8 mouse cellular contexts compared by ENCODE assay signal in the genomic region with DNA sequence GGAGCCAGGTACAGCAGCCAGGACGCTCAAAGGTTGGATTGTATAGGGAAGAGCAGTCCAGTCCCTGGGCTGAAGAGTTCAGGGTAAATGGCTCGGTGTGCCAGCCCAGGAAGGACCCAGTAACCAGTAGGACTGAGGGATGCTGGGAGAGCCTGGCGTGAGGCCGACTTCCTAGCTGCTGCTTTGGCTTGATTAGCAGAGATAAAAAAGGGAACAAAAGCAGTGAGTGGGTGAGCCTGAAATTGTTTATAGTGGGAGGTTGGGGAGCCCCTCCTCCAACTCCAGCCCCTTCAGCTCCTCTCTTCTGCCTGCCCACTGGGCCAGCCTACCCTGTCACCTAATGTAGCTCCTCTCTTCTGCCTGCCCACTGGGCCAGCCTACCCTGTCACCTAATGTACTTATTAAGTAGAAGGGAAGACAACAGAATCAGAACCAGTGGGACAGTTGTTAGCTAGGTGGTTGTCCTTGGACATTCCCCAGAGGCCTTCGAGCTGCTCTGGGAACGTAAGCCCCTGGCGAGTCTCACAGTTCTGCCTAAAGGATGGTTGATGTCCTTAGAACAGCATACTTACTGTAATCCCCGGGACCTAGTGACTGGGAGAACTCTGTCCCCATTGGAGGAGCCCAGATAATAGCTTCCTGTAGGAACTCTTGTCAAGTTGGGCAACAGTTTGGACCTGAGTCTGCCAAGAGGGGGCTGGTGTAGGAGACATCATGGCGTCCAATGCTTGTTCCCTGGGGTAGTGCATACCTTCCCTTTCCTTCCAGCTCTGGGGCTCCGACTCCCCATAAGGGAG. TPM values are rescaled to one million over a fixed set of nuclear protein-coding genes. Genes with fewer than 3 reads are reported as not detected.
A peak's percentile ranks its signal among the peaks of the same experiment; 100 is the strongest.
DNase-seq lines count a peak whose midpoint lies in the region; ATAC-seq lines count a peak whose summit lies in the region.

No protein-coding gene starts in this region.

- no peaks in the 10 kb centered on the region for H3K27me3 ChIP-seq in heart, embryonic 15.5 days

- peaks cover 4% of the 10 kb centered on the region for H3K36me3 ChIP-seq in heart, embryonic 15.5 days

- 0 out of 2 replicates have a peak, but pooled peaks have one; percentile 20 for ATAC-seq in frontal cortex, adult (ENCODE audit: low TSS enrichment)
- ATAC-seq in heart, embryonic 15.5 days (replicated peaks; ENCODE audit: insufficient number of reproducible peaks, insufficient read depth, low FRiP score, low read depth) = peak; percentile 64

- peak overlapping the region; percentile 67 for H3K27ac ChIP-seq in heart, embryonic 15.5 days

- 60% methylated on average over 10 of the region's 10 CpGs for WGBS in heart, embryonic 15.5 days

- no peak overlapping the region for H3K9ac ChIP-seq in heart, embryonic 15.5 days

- H3K4me2 ChIP-seq in heart, embryonic 15.5 days = no peak overlapping the region

- peaks cover 9% of the 10 kb centered on the region for H3K4me1 ChIP-seq in heart, embryonic 15.5 days (replicated peaks)

- no peak overlapping the region for H3K4me3 ChIP-seq in heart, embryonic 15.5 days

- H3K9me3 ChIP-seq in heart, embryonic 15.5 days (replicated peaks) = no peaks in the 10 kb centered on the region

- no peak for DNase-seq in frontal cortex, postnatal 10 days (ENCODE audit: low spot score in 2 of 2)
- DNase-seq in brain, adult 2 months (ENCODE audit: low read depth, low spot score) = peak; percentile 85
- peak; percentile 59 for DNase-seq in lung, postnatal 14 days
- DNase-seq in kidney, adult 9 months = no peak
- no peak for DNase-seq in adipocyte (ENCODE audit: low spot score)
- DNase-seq in Muller cell, postnatal 12 days (ENCODE audit: inconsistent ontology term) = no peak

RNA-seq across cellular contexts. Expression of gene Vps35l, which starts 37.8 kb away (rescaled TPM):
- polyA plus RNA-seq in heart, embryonic 15.5 days (2015; fragmentation: Nextera tagmentation; extraction: Ambion mirVana) = 44.8 and 51.6 TPM in 2 replicates

Comparison
In these comparisons a context has a peak if more than half of its experiments do, and no peak if none do; other contexts are left out.
1. DNase-seq: peak in brain, adult 2 months (single experiment) and lung, postnatal 14 days (single experiment); none in frontal cortex, postnatal 10 days (0 of 2), kidney, adult 9 months (single experiment), adipocyte (single experiment) and Muller cell, postnatal 12 days (single experiment).